Mouse (Mus musculus) heart, postnatal 10 days (tissue): ENCODE results near the gene C4b. TPM values are rescaled to one million over a fixed set of nuclear protein-coding genes. Genes with fewer than 3 reads are reported as not detected.
"Not testable (repeated sequence)": the region's sequence is repeated elsewhere in the genome, so short reads cannot be mapped to it uniquely, and the experiment has no call there.

ENCODE experiments used
- DNase-seq, 2 experiments: peaks; one replicate each; pipeline ENCODE4 v3.0.0; 2021
- intact Hi-C: fragments of 180-260 bp; cut with DNase I; formaldehyde crosslinking; loops from one replicate; pipeline ENCODE4 v1.15.1; 2025
- microRNA-seq, 2 experiments: library from miRNA; unstranded; fragments of <30 nt; microRNA quantifications; one replicate each; pipeline ENCODE4 v1.2.0; 2022
- total RNA-seq, 2 experiments: library from RNA; stranded (reverse); gene quantifications; 2 replicates each; pipeline ENCODE4 v1.2.3; 2021

C4b gene
- total RNA-seq, 2 experiments from 2014 or later: 15.8 to 19.5 TPM

- DNase-seq: peak; percentile 71 to 84
Measured at GRCm38 (mm10) chr17:34712951-34713350, 30.7 kb downstream of the C4b start.

DNA sequence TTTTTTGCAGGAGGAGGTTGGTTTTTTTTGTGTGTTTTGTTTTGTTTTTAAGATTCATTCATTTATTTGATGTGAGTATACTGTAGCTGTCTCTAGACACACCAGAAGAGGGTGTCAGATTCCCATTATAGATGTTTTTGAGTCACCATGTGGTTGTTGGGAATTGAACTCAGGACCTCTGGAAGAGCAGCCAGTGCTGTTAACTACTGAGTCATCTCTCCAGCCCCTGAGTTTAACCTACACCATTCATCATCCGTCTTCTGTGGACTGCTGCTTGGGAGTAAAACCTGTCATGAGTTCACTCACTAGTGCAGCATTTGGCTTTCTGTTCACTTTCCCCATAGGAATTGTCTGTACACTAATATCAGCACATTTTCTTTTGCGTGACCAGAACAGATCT, 37.2 kb downstream of the C4b start:
- DNase-seq, intact Hi-C loops: not testable (repeated sequence)

More at GRCm38 (mm10) chr17:34712951-34713350, 30.7 kb downstream of the C4b start:
- intact Hi-C loops: loop anchor here (1.0 kb wide), 1 partner anchor 58 kb away; no protein-coding TSS in a partner anchor

- DNase-seq: no peak
- intact Hi-C loops: no loop called here
Measured at GRCm38 (mm10) chr17:34700671-34701071, 43.0 kb downstream of the C4b start.

- intact Hi-C loops: no loop called here
- no peak for DNase-seq
Measured at GRCm38 (mm10) chr17:34699575-34700408, 43.9 kb downstream of the C4b start.

DNA sequence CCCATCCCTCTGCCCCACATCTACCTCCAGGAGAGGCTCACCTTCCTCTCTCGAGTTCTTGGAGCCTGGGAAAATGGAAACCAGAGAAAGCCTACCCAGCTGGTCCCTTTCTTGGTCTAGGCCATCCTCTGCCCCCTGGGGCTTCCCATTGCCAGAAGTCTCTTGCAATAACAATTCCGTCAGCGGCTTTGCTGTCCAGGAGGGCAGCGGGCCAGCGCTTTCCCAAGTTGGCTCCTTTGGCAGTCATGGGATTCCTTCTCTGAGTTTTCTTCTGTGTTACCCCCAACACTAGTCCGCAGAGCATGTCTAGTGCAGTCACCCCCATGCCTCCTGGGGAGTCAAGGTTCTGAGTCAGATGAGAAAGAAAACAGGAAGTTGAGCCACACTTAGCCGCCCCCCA, 50.8 kb downstream of the C4b start:
- peak; percentile 90 to 91 for DNase-seq
- intact Hi-C loops: no loop called here

GRCm38 (mm10) chr17:34690458-34690857, 53.2 kb downstream of the C4b start:
- intact Hi-C loops: no loop called here
- peak; percentile 82 to 84 for DNase-seq

DNA sequence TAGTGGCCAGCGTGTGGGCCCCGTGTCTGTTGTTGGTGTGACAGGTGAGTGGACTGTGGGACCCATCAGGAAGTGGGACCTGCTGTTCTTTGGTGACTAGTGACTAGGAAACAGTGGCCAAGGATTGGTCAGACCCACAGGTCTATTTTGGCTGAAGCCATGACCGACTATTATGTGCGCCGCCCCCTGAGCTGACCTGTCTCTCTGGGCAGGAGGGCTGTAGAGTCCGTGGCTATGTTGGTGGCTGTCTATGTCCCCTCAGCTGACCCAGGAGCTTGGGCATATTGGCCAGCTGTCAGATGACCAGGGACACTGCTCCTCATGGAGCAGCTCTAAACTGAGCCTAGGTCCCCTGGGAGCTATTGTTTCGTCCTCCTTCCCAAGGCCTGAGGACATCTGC, 54.8 kb downstream of the C4b start:
- DNase-seq: no peak
- intact Hi-C loops: no loop called here

GRCm38 (mm10) chr17:34685120-34686110, 58.3 kb downstream of the C4b start:
- intact Hi-C loops: loop anchor here (2.0 kb wide), 1 partner anchor 25 kb away; no protein-coding TSS in a partner anchor
- DNase-seq: peak; percentile 84 to 86

DNA sequence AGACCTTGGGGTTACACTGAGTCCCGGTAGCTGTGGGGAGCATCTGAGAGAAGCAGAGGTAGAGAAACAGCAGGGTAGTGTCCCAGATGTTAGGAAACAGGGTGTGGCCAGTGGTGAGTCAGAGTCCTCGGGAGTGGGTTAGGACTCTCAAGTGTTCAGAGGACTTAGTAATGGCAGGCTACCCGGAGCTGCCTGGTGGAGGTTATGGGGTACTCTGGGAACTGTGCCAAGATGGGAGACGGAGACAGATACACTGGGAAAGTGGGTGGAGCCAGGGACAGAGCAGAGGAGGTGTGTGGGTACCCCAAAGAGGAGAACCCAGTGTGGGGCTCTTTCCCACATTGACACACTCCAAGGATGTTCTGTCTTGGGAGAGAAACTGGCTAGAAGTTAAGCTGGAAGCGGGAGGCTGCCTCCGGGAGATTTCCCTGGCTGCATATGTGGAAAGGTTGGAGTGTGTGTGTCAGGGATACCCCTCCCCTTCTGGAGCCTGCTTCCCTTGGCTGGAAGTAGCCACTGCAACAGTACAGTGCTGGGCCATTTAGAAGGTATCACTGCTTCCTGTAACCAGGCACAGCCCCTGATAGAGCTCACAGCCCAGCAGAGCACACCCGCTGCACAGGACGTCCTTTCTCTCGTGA, 59.3 kb downstream of the C4b start:
- intact Hi-C loops: loop anchor here (2.0 kb wide), 1 partner anchor 24 kb away; no protein-coding TSS in a partner anchor
- DNase-seq: peak; percentile 47 to 54

GRCm38 (mm10) chr17:34683686-34684220, 59.9 kb downstream of the C4b start:
- intact Hi-C loops: loop anchor here (2.0 kb wide), 1 partner anchor 23 kb away; no protein-coding TSS in a partner anchor
- no peak for DNase-seq

DNA sequence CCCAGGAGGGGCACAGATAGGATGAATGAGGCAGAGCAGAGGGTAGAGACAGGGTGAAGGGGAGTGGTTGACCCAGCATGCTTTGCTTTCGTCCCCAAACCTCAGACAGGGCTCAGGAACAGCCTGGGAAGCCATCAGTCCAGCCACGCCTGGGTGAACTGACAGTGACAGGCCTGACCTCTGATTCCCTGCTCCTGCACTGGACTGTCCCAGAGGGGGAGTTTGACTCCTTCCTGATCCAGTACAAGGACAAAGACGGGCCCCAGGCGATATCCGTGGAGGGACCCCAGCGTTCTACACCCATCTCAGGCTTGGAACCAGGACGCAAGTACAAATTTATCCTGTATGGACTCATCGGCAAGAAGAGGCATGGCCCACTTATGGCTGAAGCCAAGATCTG, 60.5 kb downstream of the C4b start:
- intact Hi-C loops: no loop called here
- DNase-seq: no peak

- no peak for DNase-seq
- intact Hi-C loops: no loop called here
Measured at GRCm38 (mm10) chr17:34681881-34682536, 61.7 kb downstream of the C4b start.

- intact Hi-C loops: no loop called here
- peak in 1 of 2 experiments; percentile 60 for DNase-seq
Measured at GRCm38 (mm10) chr17:34681132-34681571, 62.5 kb downstream of the C4b start.

DNA sequence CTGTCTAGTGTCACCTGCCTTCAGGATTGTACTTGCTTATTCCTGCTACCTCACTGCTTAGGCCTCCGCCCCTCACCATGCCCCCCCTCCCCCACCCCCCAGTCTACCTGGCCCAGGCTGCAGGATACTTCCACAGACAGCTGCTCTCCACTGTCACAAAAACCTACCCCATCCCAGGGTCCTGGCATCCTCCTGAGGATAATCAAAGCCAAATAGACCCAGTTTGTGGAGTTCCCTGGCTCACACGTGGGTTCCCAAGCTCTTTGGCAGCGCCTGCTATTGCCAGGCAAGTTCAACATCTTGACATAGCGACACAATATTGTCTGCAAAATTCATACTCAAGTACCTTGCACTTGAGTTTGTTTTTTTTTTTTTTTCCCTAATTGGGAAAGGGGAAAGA, 63.1 kb downstream of the C4b start:
- DNase-seq: no peak
- intact Hi-C loops: no loop called here

DNA sequence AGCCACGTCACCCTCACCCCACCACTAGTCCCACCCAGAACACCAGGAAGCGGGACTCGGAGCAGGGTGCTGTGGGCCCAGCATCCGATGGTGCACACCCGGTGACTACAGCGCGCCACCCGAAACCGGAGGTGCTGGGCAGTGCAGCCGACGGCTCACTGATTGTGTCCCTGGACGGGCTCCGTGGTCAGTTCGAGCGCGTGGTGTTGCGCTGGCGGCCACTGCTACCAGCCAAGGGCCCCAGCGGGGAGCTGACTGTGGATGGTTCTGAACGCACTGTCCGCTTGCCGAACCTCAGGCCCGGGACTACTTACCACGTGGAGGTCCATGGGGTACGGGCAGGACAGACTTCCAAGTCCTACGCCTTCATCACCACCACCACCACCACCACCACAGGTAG, 63.5 kb downstream of the C4b start:
- no peak for DNase-seq
- intact Hi-C loops: no loop called here

Small RNA genes lying within 50 kb of the gene (microRNA-seq; reads per million reads assigned to microRNA genes)
- 0 reads per million in 2 experiments for gene Gm27471

Other genes with a start within 250 kb of the C4b start
- not detected for gene Btnl6, start 226.5 kb downstream of the C4b start, total RNA-seq
- gene Notch4, start 179.6 kb downstream of the C4b start, total RNA-seq: 10 to 100 TPM; 41.8 to 56.5 TPM
- 1 to 10 TPM; 5.1 to 5.6 TPM for gene Gpsm3, start 154.1 kb downstream of the C4b start, total RNA-seq
- gene Pbx2, start 152.6 kb downstream of the C4b start, total RNA-seq: 10 to 100 TPM; 26.1 to 30.4 TPM
- gene Ager, start 146.0 kb downstream of the C4b start, total RNA-seq: 1 to 10 TPM; 1.1 to 1.6 TPM
- 10 to 100 TPM; 37.0 to 39.2 TPM for gene Rnf5, start 140.2 kb downstream of the C4b start, total RNA-seq
- 10 to 100 TPM; 54.4 to 56.5 TPM for gene Agpat1, start 139.6 kb downstream of the C4b start, total RNA-seq
- gene Egfl8, start 127.9 kb downstream of the C4b start, total RNA-seq: 1 to 10 TPM; 2.1 to 3.5 TPM
- 10 to 100 TPM; 39.0 to 45.7 TPM for gene Ppt2, start 115.4 kb downstream of the C4b start, total RNA-seq
- 1 to 10 TPM in 1 of 2 experiments, under 1 TPM in 1; 0.89 to 1.2 TPM for gene Prrt1, start 114.3 kb downstream of the C4b start, total RNA-seq
- gene Fkbpl, start 99.1 kb downstream of the C4b start, total RNA-seq: 1 to 10 TPM; 8.5 to 9.9 TPM
- gene Atf6b, start 96.7 kb downstream of the C4b start, total RNA-seq: 10 to 100 TPM; 19.0 to 19.3 TPM
- 10 to 100 TPM; 63.9 to 66.5 TPM for gene Tnxb, start 73.3 kb downstream of the C4b start, total RNA-seq
- not detected for gene Cyp21a1, start 60.7 kb upstream of the C4b start, total RNA-seq
- 10 to 100 TPM; 12.5 to 13.5 TPM for gene Stk19, start 93.1 kb upstream of the C4b start, total RNA-seq
- gene Dxo, start 93.1 kb upstream of the C4b start, total RNA-seq: 10 to 100 TPM; 16.9 to 20.5 TPM
- 10 to 100 TPM; 27.6 to 29.3 TPM for gene Skiv2l, start 106.3 kb upstream of the C4b start, total RNA-seq
- gene Nelfe, start 106.5 kb upstream of the C4b start, total RNA-seq: 10 to 100 TPM; 21.0 to 21.3 TPM
- gene Cfb, start 118.6 kb upstream of the C4b start, total RNA-seq: 1 to 10 TPM; 3.5 to 7.0 TPM
- 1 to 10 TPM; 5.5 to 9.3 TPM for gene Zbtb12, start 135.6 kb upstream of the C4b start, total RNA-seq
- not detected for gene Gm20547, start 138.2 kb upstream of the C4b start, total RNA-seq
- 1 to 10 TPM; 3.1 to 5.6 TPM for gene C2, start 154.4 kb upstream of the C4b start, total RNA-seq
- gene Ehmt2, start 154.6 kb upstream of the C4b start, total RNA-seq: 10 to 100 TPM; 52.4 to 58.2 TPM
- not detected for gene Slc44a4, start 170.6 kb upstream of the C4b start, total RNA-seq
- 10 to 100 TPM; 12.2 to 12.6 TPM for gene Neu1, start 187.4 kb upstream of the C4b start, total RNA-seq
- gene Hspa1b, start 215.4 kb upstream of the C4b start, total RNA-seq: 1 to 10 TPM; 3.9 to 4.5 TPM
- gene Gm20481, start 226.0 kb upstream of the C4b start, total RNA-seq: not detected
- gene Hspa1a, start 228.3 kb upstream of the C4b start, total RNA-seq: 1 to 10 TPM; 2.6 TPM
- gene Hspa1l, start 228.8 kb upstream of the C4b start, total RNA-seq: 1 to 10 TPM; 4.0 to 4.1 TPM
- 10 to 100 TPM; 28.8 to 31.7 TPM for gene Lsm2, start 238.0 kb upstream of the C4b start, total RNA-seq